Mouse (Mus musculus) lung, postnatal 0 days (tissue): Measurements from ENCODE around the gene Apopt1.

Source experiments
- CTCF ChIP-seq: IDR thresholded peaks from 2 replicates; pipeline ENCODE4 v1.5.1; 2016; ENCODE audit warnings: antibody characterized with exemption, mild to moderate bottlenecking
- EP300 ChIP-seq: IDR thresholded peaks from 2 replicates; pipeline ENCODE4 v1.6.1; 2016; ENCODE audit warnings: antibody characterized with exemption, mild to moderate bottlenecking, control low read depth

DNA sequence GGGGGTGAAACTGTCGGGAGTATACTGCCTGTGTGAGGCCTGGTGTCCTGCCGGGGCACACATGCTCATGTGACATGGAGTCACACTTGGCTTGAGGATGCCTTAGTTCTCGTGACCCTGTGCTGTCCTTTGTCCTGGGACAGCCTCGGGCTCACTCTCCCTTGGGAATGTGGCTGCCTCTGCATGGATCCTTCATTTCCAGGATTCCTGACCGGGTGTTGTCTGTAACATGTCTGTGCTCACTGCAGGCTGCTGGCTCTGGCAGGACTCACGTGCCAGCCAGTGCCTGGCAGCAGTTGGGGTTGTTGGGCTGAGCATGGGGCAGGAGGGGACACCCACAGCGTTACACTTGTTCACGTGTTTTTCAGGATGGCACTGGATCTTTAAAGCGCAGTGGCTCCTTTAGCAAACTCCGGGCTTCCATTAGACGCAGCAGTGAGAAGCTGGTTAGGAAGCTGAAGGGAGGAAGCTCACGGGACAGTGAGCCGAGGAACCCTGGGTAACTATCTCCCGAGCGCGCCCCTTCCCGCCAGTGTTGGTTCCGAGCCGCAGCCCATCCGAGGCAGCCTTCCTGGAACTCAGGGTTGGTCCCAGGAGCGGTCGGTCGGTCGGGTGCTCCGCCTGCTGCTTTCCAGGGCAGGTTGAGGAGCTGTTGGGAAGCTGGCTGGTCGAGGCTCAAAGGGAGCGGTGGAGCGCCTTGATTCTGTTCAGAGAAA lies 82.3 kb downstream of the Apopt1 start:
- no peak for TF ChIP-seq CTCF
- no peak for TF ChIP-seq EP300
